Mouse (Mus musculus) heart, adult 18-20 months (tissue): ENCODE measurements around the gene Cnbd2. TPM values are rescaled to one million over a fixed set of nuclear protein-coding genes. Genes with fewer than 3 reads are reported as not detected.

Source experiments
- DNase-seq, 2 experiments: peaks; one replicate each; pipeline ENCODE4 v3.0.0; 2021 to 2022; ENCODE audit warnings: mixed read lengths in 1 of 2
- total RNA-seq, 2 experiments: library from RNA; stranded (reverse); gene quantifications; 2 replicates each; pipeline ENCODE4 v1.2.3; 2021

Cnbd2 gene
- total RNA-seq, 2 experiments from 2014 or later = 0.62 to 0.69 TPM

- DNase-seq = peak; percentile 80 to 83
Measured at GRCm38 (mm10) chr2:156311841-156312291, 233 bp upstream of the Cnbd2 start.

- no peak for DNase-seq
Measured at GRCm38 (mm10) chr2:156313153-156313552, 1.1 kb downstream of the Cnbd2 start.

- no peak for DNase-seq
Measured at GRCm38 (mm10) chr2:156314811-156315210, 2.7 kb downstream of the Cnbd2 start.

- DNase-seq = peak; percentile 21 to 55
Measured at GRCm38 (mm10) chr2:156318491-156318890, 6.4 kb downstream of the Cnbd2 start.

- DNase-seq = no peak
Measured at GRCm38 (mm10) chr2:156321538-156321937, 9.4 kb downstream of the Cnbd2 start.

GRCm38 (mm10) chr2:156324116-156324588 is 12.1 kb downstream of the Cnbd2 start:
- peak; percentile 75 to 85 for DNase-seq

GRCm38 (mm10) chr2:156324681-156325080 is 12.6 kb downstream of the Cnbd2 start:
- DNase-seq = peak; percentile 60 to 75

GRCm38 (mm10) chr2:156330681-156331080 is 18.6 kb downstream of the Cnbd2 start:
- no peak for DNase-seq

- no peak for DNase-seq
Measured at GRCm38 (mm10) chr2:156331446-156331965, 19.4 kb downstream of the Cnbd2 start.

- no peak for DNase-seq
Measured at GRCm38 (mm10) chr2:156340078-156340477, 28.0 kb downstream of the Cnbd2 start.

- DNase-seq = peak; percentile 23 to 44
Measured at GRCm38 (mm10) chr2:156344775-156345532, 32.9 kb downstream of the Cnbd2 start.

GRCm38 (mm10) chr2:156348812-156349211 is 36.7 kb downstream of the Cnbd2 start:
- no peak for DNase-seq

GRCm38 (mm10) chr2:156349286-156349848 is 37.3 kb downstream of the Cnbd2 start:
- no peak for DNase-seq

GRCm38 (mm10) chr2:156351243-156351642 is 39.1 kb downstream of the Cnbd2 start:
- no peak for DNase-seq

- peak in 1 of 2 experiments; percentile 20 for DNase-seq
Measured at GRCm38 (mm10) chr2:156352413-156353165, 40.5 kb downstream of the Cnbd2 start.

GRCm38 (mm10) chr2:156353265-156353692 is 41.2 kb downstream of the Cnbd2 start:
- peak; percentile 51 to 52 for DNase-seq

GRCm38 (mm10) chr2:156356031-156356430 is 43.9 kb downstream of the Cnbd2 start:
- peak; percentile 20 to 31 for DNase-seq

GRCm38 (mm10) chr2:156368465-156368864 is 56.4 kb downstream of the Cnbd2 start:
- no peak for DNase-seq

GRCm38 (mm10) chr2:156370896-156371295 is 58.8 kb downstream of the Cnbd2 start:
- no peak for DNase-seq

GRCm38 (mm10) chr2:156376956-156377355 is 64.9 kb downstream of the Cnbd2 start:
- DNase-seq = no peak

GRCm38 (mm10) chr2:156379929-156380328 is 67.8 kb downstream of the Cnbd2 start:
- DNase-seq = no peak

GRCm38 (mm10) chr2:156381350-156381749 is 69.3 kb downstream of the Cnbd2 start:
- no peak for DNase-seq
